Mouse (Mus musculus) C2C12 (cell line): Measurements from ENCODE around the gene Csrnp1. TPM values are rescaled to one million over a fixed set of nuclear protein-coding genes. Genes with fewer than 3 reads are reported as not detected.

Experiments
- H3K27me3 ChIP-seq: one replicate; pipeline ENCODE4 v1.6.1; 2011; ENCODE audit not compliant: control insufficient read depth, insufficient read depth, insufficient read length
- H3K36me3 ChIP-seq: one replicate; pipeline ENCODE4 v1.6.1; 2011; ENCODE audit not compliant: control insufficient read depth, insufficient read depth
- H3K4me3 ChIP-seq: one replicate; pipeline ENCODE4 v1.5.1; 2011; ENCODE audit warnings: mild to moderate bottlenecking, control low read depth; ENCODE audit not compliant: poor library complexity, insufficient read depth, severe bottlenecking
- H3K79me2 ChIP-seq: one replicate; pipeline ENCODE4 v1.6.1; 2011; ENCODE audit not compliant: control insufficient read depth, insufficient read depth
- H3K79me3 ChIP-seq: one replicate; pipeline ENCODE4 v1.6.1; 2011; ENCODE audit warnings: low read depth, control low read depth
- H3ac ChIP-seq: one replicate; pipeline ENCODE3; 2011; ENCODE audit warnings: low read depth; ENCODE audit not compliant: control insufficient read depth, insufficient read length
- CEBPB ChIP-seq: IDR thresholded peaks from one replicate; pipeline ENCODE4 v1.6.1; 2011; ENCODE audit warnings: low read depth, mild to moderate bottlenecking, control low read depth, moderate library complexity
- CTCF ChIP-seq: IDR thresholded peaks from one replicate; pipeline ENCODE4 v1.5.1; 2011; ENCODE audit not compliant: control insufficient read depth, insufficient read depth, insufficient read length
- FOSL1 ChIP-seq: IDR thresholded peaks from one replicate; pipeline ENCODE4 v1.8.0; 2011; ENCODE audit warnings: mild to moderate bottlenecking, low read length; ENCODE audit not compliant: poor library complexity, insufficient read depth, severe bottlenecking
- MAX ChIP-seq: IDR thresholded peaks from one replicate; pipeline ENCODE4 v1.6.1; 2011; ENCODE audit warnings: mild to moderate bottlenecking, control low read depth
- MYOD1 ChIP-seq: IDR thresholded peaks from one replicate; pipeline ENCODE4 v1.6.1; 2011; ENCODE audit warnings: low read depth; ENCODE audit not compliant: control insufficient read depth, insufficient read length
- MYOG ChIP-seq: IDR thresholded peaks from one replicate; pipeline ENCODE4 v1.6.1; 2011; ENCODE audit not compliant: control insufficient read depth, insufficient read length; ENCODE audit errors: extremely low read depth
- USF1 ChIP-seq: IDR thresholded peaks from one replicate; pipeline ENCODE4 v1.6.1; 2011; ENCODE audit warnings: low read depth, mild to moderate bottlenecking, control low read depth, moderate library complexity
- polyA plus RNA-seq: library from polyadenylated mRNA; unstranded; fragments of >200 nt; fragmentation: generic; extraction: Trizol; gene quantifications from one replicate; pipeline ENCODE4 v1.2.1, GENCODE M21; 2012; ENCODE audit warnings: missing spikeins

The Csrnp1 gene
- polyA plus RNA-seq, 1 experiment = 21.2 TPM

DNA sequence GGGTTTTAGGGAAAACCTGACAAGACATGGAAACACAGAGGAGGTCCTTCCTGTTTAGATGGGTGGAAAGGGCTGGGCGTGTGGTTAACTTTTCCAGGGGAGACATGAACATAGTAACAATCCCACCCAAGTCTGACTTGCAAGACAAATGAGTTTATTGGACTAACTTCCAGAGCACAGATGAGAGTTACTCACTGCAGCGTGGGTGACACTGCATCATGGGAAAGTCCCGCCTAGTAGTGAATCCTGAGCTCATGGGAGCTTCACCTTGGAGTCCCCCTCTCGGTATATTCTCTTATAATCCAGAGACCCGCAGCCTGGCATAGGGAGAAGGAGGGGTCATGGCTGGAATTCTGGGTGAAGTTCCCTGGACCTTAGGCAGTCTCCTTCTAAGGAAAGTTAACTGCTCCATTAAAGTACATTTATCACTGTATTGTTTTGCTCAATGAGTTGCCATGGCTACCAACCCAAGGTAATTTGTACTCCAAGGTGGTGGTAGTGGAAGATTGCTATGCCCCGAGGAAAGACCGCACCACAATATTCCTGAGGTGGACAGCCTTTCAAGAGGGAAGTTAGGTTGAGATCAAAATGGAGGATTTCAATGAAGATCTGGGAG is 24.9 kb upstream of the Csrnp1 start:
- Histone ChIP-seq H3K27me3 (no peaks in the 10 kb centered on the region), H3K79me3 (no peaks in the 10 kb centered on the region), H3K4me3 (no peak overlapping the region), H3K79me2 (no peaks in the 10 kb centered on the region), H3K36me3 (no peaks in the 10 kb centered on the region), H3ac (no peak overlapping the region)
- TF ChIP-seq CEBPB (no peak), MYOG (no peak), USF1 (no peak), MYOD1 (no peak), MAX (no peak), FOSL1 (no peak), CTCF (no peak)

DNA sequence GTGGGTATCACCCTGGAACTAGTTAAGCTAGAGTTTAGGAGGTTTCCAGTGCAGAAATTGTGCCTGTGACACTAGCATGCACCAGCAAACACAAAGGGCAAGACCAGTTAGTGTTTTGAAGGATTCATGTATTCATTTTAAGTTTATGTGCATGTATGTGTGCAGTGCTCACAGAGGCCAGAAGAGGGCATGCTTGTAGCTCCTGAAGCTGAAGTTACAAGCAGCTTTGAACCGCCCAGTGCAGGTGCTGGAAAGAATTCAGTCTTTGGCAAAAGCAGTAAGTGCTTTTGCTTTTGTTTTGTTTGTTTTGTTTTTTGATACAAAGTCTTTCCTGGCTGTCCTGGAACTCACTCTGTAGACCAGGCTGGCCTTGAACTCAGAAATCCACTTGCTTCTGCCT is 23.4 kb upstream of the Csrnp1 start:
- Histone ChIP-seq H3K4me3 (no peak overlapping the region), H3K79me2 (no peaks in the 10 kb centered on the region), H3ac (no peak overlapping the region), H3K27me3 (no peaks in the 10 kb centered on the region), H3K36me3 (no peaks in the 10 kb centered on the region), H3K79me3 (no peaks in the 10 kb centered on the region)
- TF ChIP-seq USF1 (no peak), MYOG (no peak), FOSL1 (no peak), CTCF (no peak), MYOD1 (no peak), CEBPB (no peak), MAX (no peak)

- TF ChIP-seq MAX (no peak), CEBPB (no peak), MYOG (no peak), CTCF (no peak), MYOD1 (no peak), FOSL1 (no peak), USF1 (no peak)
- H3K79me2 ChIP-seq = no peaks in the 10 kb centered on the region
- no peak overlapping the region for H3K4me3 ChIP-seq
Observed at GRCm38 (mm10) chr9:120005936-120006335, 21.5 kb upstream of the Csrnp1 start.

GRCm38 (mm10) chr9:120002893-120003292 is 18.4 kb upstream of the Csrnp1 start:
- Histone ChIP-seq H3K27me3 (no peaks in the 10 kb centered on the region), H3K79me2 (no peaks in the 10 kb centered on the region), H3K36me3 (no peaks in the 10 kb centered on the region), H3K4me3 (no peak overlapping the region), H3K79me3 (no peaks in the 10 kb centered on the region), H3ac (no peak overlapping the region)
- no peak for TF ChIP-seq FOSL1
- no peak for TF ChIP-seq CEBPB
- TF ChIP-seq MAX = no peak
- no peak for TF ChIP-seq MYOD1
- TF ChIP-seq USF1 = no peak
- no peak for TF ChIP-seq CTCF
- no peak for TF ChIP-seq MYOG

More at GRCm38 (mm10) chr9:120005936-120006335, 21.5 kb upstream of the Csrnp1 start:
- Histone ChIP-seq H3K27me3 (no peaks in the 10 kb centered on the region), H3K36me3 (no peaks in the 10 kb centered on the region), H3K79me3 (no peaks in the 10 kb centered on the region), H3ac (no peak overlapping the region)

- no peaks in the 10 kb centered on the region for H3K79me3 ChIP-seq
- TF ChIP-seq MAX (no peak), CTCF (no peak), FOSL1 (no peak), CEBPB (no peak), MYOD1 (no peak), MYOG (no peak), USF1 (no peak)
- no peaks in the 10 kb centered on the region for H3K79me2 ChIP-seq
- no peak overlapping the region for H3K4me3 ChIP-seq
- peak overlapping the region; percentile 1 for H3ac ChIP-seq
- H3K27me3 ChIP-seq = no peaks in the 10 kb centered on the region
- no peaks in the 10 kb centered on the region for H3K36me3 ChIP-seq
Observed at GRCm38 (mm10) chr9:120001945-120002725, 17.7 kb upstream of the Csrnp1 start.
